Mouse (Mus musculus) E14TG2a.4 (cell line): Measurements from ENCODE around the gene Magohb.

Experiments used
- CTCF ChIP-seq: conservative IDR thresholded peaks from 2 replicates; pipeline ENCODE4 v1.5.1; 2014; ENCODE audit warnings: low read length
- NANOG ChIP-seq: IDR thresholded peaks from 2 replicates; pipeline ENCODE4 v1.6.1; 2014; ENCODE audit warnings: borderline replicate concordance, low read length, mixed read lengths

DNA sequence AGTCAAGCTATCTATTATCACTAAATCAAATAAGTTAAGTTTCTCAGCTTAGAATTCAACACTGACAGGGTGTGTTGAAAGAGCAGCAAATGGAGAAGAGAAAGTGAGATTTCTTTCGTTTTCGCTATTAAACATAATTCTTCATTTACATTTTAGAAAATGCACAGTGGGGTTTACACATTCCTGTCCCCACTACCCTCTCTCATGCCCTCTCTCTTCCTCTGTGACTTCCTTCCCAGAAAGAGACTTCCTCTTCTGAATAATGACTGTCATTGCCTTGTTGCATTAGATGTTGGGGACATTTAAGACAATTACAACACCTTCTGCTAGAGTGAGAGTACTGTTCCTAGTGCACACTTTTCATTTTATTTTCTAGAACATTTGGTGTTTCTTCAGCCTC lies 23.4 kb downstream of the Magohb start:
- TF ChIP-seq CTCF (no peak), NANOG (no peak)
